Mouse (Mus musculus): ENCODE data around the gene Iqub. TPM values are rescaled to one million over a fixed set of nuclear protein-coding genes. Genes with fewer than 3 reads are reported as not detected.
A peak's percentile ranks its signal among the peaks of the same experiment; 100 is the strongest.

Gene Iqub
- total and polyA plus RNA-seq, 2 experiments, result not detected

DNA sequence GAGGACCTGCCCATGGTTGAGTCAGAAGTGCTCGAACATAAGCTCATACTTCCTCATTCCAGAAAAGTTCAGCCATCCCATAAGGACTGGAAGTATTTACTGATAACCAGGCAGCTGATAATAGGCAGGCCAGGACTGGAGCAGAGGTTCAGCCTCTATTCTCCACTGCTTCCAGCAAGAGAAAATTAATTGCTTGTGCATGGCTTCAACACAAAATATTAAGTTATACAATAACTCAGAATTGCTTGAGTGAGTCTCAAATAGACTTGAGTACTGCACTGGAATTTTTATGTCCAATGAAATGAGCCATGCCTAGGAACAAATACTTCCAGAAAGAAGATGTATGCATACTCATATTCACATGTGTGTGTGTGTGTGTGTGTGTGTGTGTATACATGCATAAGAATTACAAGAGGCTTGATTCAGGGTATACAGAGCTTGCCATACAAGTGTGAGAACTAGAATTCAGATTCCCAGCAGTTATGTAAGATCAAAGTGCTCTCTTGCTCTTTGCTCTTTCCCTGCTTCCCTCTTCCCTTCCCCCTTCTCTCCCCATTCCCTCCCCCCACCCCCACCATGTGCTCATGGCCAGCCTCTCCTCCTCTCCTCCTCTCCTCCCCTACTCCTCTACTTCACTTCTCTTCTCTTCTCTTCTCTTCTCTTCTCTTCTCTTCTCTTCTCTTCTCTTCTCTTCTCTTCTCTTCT lies 32.0 kb upstream of the Iqub start:
- Histone ChIP-seq H3K9ac (ENCODE audit: low read depth, low read length) (no peak overlapping the region), H3K4me1 (ENCODE audit: control insufficient read depth, insufficient read depth, low read length) (no peaks in the 10 kb centered on the region), H3K27me3 (ENCODE audit: control insufficient read depth, insufficient read depth, low read length) (no peaks in the 10 kb centered on the region), H3K79me2 (ENCODE audit: control insufficient read depth, insufficient read depth, low read length) (no peaks in the 10 kb centered on the region), H3K36me3 (ENCODE audit: control insufficient read depth, insufficient read depth, low read length) (no peaks in the 10 kb centered on the region), H3K27ac (replicated peaks; ENCODE audit: insufficient read depth, low read depth, low read length) (no peak overlapping the region), H3K4me3 (ENCODE audit: insufficient read depth, low read depth, low read length) (no peak overlapping the region)
- peak; percentile 22 for DNase-seq (ENCODE audit: extremely low read depth, low read depth, low spot score)
- WGBS, result 45% methylated on average over 1 of the region's 1 CpGs
- no peak for TF ChIP-seq POLR2A (IDR thresholded peaks at IDR 0.05; ENCODE audit: extremely low read depth, insufficient read depth, low read length)
- TF ChIP-seq CTCF (IDR thresholded peaks at IDR 0.05; ENCODE audit: low read depth, low read length), result no peak

DNA sequence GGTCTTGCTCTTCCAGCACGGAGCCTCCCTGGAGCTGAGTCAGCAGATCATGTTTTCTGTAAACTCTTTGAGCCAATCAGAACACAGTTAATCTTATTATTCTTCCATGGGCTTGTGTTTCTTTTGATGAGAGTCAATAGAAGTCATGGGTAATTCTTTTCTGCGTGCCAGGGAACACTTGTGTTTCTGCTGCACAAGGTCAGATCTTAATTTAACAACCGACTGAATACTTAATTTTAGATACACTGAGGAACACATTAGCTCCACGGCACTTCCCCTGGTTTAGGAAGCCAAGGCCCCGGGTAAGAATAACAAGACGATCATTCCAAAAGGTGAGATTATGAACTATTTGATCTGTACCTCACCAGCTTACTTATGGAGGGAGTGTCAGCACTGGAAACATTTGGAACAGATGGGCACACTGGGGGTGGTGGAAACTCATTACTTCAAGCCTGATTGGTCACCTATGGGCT lies 28.3 kb upstream of the Iqub start:
- Histone ChIP-seq H3K36me3 (ENCODE audit: control insufficient read depth, insufficient read depth, low read length) (no peaks in the 10 kb centered on the region), H3K4me1 (ENCODE audit: control insufficient read depth, insufficient read depth, low read length) (no peaks in the 10 kb centered on the region), H3K27ac (replicated peaks; ENCODE audit: insufficient read depth, low read depth, low read length) (no peak overlapping the region), H3K9ac (ENCODE audit: low read depth, low read length) (no peak overlapping the region), H3K4me3 (ENCODE audit: insufficient read depth, low read depth, low read length) (no peak overlapping the region), H3K27me3 (ENCODE audit: control insufficient read depth, insufficient read depth, low read length) (no peaks in the 10 kb centered on the region), H3K79me2 (ENCODE audit: control insufficient read depth, insufficient read depth, low read length) (no peaks in the 10 kb centered on the region)
- no peak for DNase-seq (ENCODE audit: extremely low read depth, low read depth, low spot score)
- TF ChIP-seq POLR2A (IDR thresholded peaks at IDR 0.05; ENCODE audit: extremely low read depth, insufficient read depth, low read length) (no peak), CTCF (IDR thresholded peaks at IDR 0.05; ENCODE audit: low read depth, low read length) (no peak)
- WGBS, result 76% methylated on average over 6 of the region's 6 CpGs

DNA sequence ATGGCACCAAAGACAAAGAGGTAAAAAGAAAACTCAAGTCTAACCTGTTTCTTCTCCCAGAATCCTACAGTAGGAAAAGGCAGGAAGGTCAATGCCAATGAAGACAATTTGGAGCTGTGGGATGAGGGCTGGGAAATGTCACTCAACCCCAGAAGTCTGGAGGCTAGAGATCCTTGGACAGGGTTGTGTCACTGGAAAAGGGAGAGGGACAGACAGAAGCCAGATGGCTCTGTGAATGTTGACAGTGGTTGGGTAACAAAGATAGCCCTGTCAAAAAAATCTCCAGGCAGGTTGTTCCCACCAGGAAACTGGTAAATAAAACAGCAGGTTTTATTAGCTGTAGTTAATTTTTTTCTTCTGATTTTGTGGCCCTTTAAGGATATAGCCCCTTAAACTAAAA lies 27.5 kb upstream of the Iqub start:
- Histone ChIP-seq H3K4me1 (ENCODE audit: control insufficient read depth, insufficient read depth, low read length) (no peaks in the 10 kb centered on the region), H3K27me3 (ENCODE audit: control insufficient read depth, insufficient read depth, low read length) (no peaks in the 10 kb centered on the region), H3K9ac (ENCODE audit: low read depth, low read length) (no peak overlapping the region), H3K4me3 (ENCODE audit: insufficient read depth, low read depth, low read length) (no peak overlapping the region), H3K36me3 (ENCODE audit: control insufficient read depth, insufficient read depth, low read length) (no peaks in the 10 kb centered on the region), H3K79me2 (ENCODE audit: control insufficient read depth, insufficient read depth, low read length) (no peaks in the 10 kb centered on the region), H3K27ac (replicated peaks; ENCODE audit: insufficient read depth, low read depth, low read length) (no peak overlapping the region)
- no peak for DNase-seq (ENCODE audit: extremely low read depth, low read depth, low spot score)
- TF ChIP-seq CTCF (IDR thresholded peaks at IDR 0.05; ENCODE audit: low read depth, low read length), result no peak
- no peak for TF ChIP-seq POLR2A (IDR thresholded peaks at IDR 0.05; ENCODE audit: extremely low read depth, insufficient read depth, low read length)

DNA sequence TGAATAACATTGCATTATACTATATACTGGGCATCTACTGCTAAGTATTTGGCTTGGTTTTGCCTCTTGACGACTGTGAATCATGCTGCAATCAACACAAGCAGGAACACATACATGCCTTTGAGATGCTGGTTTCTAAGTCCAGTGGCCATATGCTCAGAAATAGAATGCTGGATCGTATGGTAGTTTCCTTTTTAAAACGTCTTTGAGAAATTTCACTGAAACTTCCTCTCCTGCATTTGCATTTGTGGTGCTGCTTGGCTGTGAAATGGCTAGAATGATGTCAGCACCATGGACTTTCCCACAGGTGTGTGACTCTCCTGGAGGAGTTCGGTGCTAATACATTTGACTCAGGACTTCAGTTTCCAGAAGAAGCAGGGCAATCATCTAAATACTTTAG lies 25.2 kb upstream of the Iqub start:
- DNase-seq (ENCODE audit: extremely low read depth, low read depth, low spot score), result no peak
- no peak overlapping the region for H3K4me3 ChIP-seq (ENCODE audit: insufficient read depth, low read depth, low read length)
- no peak for TF ChIP-seq POLR2A (IDR thresholded peaks at IDR 0.05; ENCODE audit: extremely low read depth, insufficient read depth, low read length)
- TF ChIP-seq CTCF (IDR thresholded peaks at IDR 0.05; ENCODE audit: low read depth, low read length), result no peak
- 68% methylated on average over 4 of the region's 4 CpGs for WGBS
- no peaks in the 10 kb centered on the region for H3K4me1 ChIP-seq (ENCODE audit: control insufficient read depth, insufficient read depth, low read length)
- no peaks in the 10 kb centered on the region for H3K36me3 ChIP-seq (ENCODE audit: control insufficient read depth, insufficient read depth, low read length)
- H3K9ac ChIP-seq (ENCODE audit: low read depth, low read length), result no peak overlapping the region
- no peak overlapping the region for H3K27ac ChIP-seq (replicated peaks; ENCODE audit: insufficient read depth, low read depth, low read length)
- no peaks in the 10 kb centered on the region for H3K79me2 ChIP-seq (ENCODE audit: control insufficient read depth, insufficient read depth, low read length)
- H3K27me3 ChIP-seq (ENCODE audit: control insufficient read depth, insufficient read depth, low read length), result no peaks in the 10 kb centered on the region

DNA sequence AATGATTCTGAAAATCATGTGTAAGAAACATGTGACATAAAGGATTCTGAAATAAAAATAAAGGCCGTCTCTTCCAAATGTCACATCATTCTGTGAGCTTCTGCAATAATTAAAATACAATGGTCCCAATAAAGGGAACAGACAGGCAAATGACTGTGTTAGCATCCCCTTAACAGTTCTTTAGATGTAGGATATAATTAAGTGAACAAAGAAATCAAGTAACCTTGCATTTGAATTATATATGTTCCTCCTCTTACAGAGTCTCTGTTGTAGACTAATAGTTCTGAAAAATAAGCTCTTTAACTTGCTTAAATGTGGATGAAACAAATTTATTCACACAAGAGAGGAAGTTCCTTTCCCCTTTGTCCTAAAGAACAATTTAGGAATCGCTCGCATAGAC lies 23.6 kb upstream of the Iqub start:
- no peak overlapping the region for H3K9ac ChIP-seq (ENCODE audit: low read depth, low read length)
- WGBS, result 88% methylated on average over 3 of the region's 3 CpGs
- H3K27me3 ChIP-seq (ENCODE audit: control insufficient read depth, insufficient read depth, low read length), result no peaks in the 10 kb centered on the region
- TF ChIP-seq POLR2A (IDR thresholded peaks at IDR 0.05; ENCODE audit: extremely low read depth, insufficient read depth, low read length), result no peak
- H3K79me2 ChIP-seq (ENCODE audit: control insufficient read depth, insufficient read depth, low read length), result no peaks in the 10 kb centered on the region
- DNase-seq (ENCODE audit: extremely low read depth, low read depth, low spot score), result no peak
- H3K4me1 ChIP-seq (ENCODE audit: control insufficient read depth, insufficient read depth, low read length), result no peaks in the 10 kb centered on the region
- no peaks in the 10 kb centered on the region for H3K36me3 ChIP-seq (ENCODE audit: control insufficient read depth, insufficient read depth, low read length)
- no peak overlapping the region for H3K4me3 ChIP-seq (ENCODE audit: insufficient read depth, low read depth, low read length)
- H3K27ac ChIP-seq (replicated peaks; ENCODE audit: insufficient read depth, low read depth, low read length), result no peak overlapping the region

DNA sequence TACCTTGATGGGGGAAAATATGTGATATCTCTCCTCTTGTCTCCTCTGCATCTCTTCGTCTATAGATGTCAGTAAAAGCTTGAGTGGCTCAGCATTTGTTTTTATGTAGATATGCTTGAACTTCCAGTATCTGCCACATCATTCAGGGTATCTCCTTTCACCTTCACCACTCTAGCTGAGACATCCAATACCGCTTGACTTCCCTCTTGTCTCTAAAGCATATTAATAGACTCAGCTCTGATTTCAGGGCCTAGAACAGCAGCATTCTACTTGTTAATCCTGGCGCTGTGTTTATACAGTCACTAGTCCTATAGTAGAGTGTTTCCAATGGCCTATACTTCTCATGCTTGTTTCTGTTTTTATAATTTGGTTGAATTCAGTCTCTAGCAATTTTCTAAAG lies 17.9 kb upstream of the Iqub start:
- DNase-seq (ENCODE audit: extremely low read depth, low read depth, low spot score), result no peak
- Histone ChIP-seq H3K9ac (ENCODE audit: low read depth, low read length) (no peak overlapping the region), H3K27me3 (ENCODE audit: control insufficient read depth, insufficient read depth, low read length) (no peaks in the 10 kb centered on the region), H3K4me1 (ENCODE audit: control insufficient read depth, insufficient read depth, low read length) (peaks cover 3% of the 10 kb centered on the region), H3K36me3 (ENCODE audit: control insufficient read depth, insufficient read depth, low read length) (no peaks in the 10 kb centered on the region), H3K27ac (replicated peaks; ENCODE audit: insufficient read depth, low read depth, low read length) (no peak overlapping the region), H3K4me3 (ENCODE audit: insufficient read depth, low read depth, low read length) (no peak overlapping the region), H3K79me2 (ENCODE audit: control insufficient read depth, insufficient read depth, low read length) (no peaks in the 10 kb centered on the region)
- 86% methylated on average over 3 of the region's 3 CpGs for WGBS
- no peak for TF ChIP-seq POLR2A (IDR thresholded peaks at IDR 0.05; ENCODE audit: extremely low read depth, insufficient read depth, low read length)
